Mouse (Mus musculus) fibroblast of lung, adult 2 months (primary cell): ENCODE results near the gene Pou5f1.

Source experiments
- DNase-seq: peaks from one replicate; pipeline ENCODE4 v3.0.0-alpha.2; 2011; ENCODE audit warnings: low read depth

The Pou5f1 gene

DNA sequence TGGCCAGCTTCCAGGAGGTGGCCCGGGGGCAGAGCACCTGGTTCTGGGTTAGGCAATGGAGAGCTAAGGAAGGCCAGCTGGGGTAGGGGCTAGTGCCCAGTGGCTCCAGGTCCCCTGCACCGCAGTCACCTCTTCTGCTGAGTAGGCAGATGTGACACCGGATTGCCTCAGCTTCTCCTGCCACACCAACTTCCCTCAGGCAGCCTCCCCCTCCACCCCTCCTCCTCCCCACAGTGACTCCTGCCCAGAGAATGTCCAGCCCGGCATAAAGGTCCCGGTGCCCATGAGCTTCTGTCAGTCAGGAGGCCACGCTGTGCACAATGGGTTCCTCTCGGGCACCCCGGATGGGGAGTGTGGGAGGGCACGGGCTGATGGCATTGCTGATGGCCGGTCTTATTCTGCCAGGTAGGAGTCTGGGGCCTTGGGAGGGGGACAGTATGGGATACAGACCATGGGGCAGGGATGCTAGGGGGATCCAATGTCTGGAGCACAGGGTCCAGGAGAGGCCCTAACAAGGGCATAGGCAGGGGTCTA is 46.1 kb downstream of the Pou5f1 start, which contains the start of gene Cdsn:
TSS of gene Cdsn (plus strand) at position 248 of the 534 bp plus-strand sequence.
- no peak for DNase-seq

DNA sequence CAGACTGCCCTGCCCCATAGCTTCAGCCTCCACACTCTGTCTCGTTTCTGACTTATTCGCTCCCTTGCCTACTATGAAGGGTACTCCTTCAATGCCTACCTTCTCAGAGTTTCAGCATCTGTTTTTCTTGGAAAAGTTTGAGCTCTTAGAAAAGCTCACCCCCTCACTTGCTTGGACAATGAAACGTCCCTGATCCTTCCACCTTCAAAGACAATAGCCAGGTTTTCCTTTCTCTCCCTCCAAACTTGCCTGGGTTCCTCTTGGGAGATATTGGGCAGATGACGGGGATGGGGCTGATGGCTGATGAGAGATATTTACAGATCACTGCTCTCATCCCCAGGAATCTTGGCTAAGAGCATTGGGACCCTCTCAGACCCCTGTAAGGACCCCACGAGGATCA is 48.5 kb downstream of the Pou5f1 start:
- no peak for DNase-seq

DNA sequence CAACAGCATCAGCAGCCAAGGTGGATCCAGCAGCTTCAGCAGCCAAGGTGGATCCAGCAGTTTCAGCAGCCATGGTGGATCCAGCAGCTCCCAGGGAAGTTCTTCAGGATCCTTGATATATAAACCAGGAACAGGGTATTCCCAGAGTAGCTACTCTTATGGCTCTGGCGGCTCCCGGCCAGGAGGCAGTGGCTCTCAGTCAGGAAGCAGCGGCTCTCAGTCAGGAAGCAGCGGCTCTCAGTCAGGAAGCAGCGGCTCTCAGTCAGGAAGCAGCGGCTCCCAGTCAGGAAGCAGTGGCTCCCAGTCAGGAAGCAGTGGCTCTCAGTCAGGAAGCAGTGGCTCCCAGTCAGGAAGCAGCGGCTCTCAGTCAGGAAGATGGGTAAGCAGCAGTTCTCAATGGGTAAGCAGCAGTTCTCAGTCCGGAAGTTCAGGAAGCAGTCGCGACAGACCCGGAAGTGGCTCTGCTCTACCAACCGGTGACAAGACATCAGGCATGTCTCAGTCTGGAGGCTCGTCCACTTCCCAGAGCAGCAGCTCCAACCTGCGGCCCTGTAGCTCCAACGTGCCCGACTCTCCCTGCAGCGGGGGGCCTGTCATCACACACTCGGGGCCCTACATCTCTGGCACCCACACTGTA is 49.1 kb downstream of the Pou5f1 start:
- no peak for DNase-seq

DNA sequence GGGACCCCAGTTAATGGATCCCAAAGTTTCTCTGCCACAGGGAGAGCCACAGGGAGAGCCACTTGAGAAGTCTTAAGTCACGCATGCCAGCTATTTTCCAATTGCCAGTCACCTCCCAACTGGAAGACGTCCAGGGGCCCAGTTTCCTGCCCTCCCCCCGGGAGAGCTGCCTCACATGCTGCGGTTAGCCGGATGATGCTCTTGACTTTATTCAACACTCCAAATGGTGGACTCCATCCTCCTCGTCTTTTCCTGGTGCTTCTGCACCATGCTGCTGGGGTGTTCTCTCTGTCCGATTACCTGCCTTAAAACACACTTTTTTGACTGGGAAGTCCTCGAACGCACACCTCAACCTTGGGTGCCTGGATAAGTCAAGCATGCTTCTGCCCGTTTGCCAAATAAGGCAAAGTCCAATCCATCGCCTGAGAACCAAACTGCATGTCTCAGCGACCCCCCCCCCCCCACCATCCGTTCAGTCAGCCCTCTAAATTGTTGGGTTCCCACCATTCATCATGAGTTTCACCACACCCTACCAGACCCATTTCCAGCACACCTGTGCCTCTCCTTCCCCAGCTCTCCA is 50.5 kb downstream of the Pou5f1 start:
- no peak for DNase-seq

DNA sequence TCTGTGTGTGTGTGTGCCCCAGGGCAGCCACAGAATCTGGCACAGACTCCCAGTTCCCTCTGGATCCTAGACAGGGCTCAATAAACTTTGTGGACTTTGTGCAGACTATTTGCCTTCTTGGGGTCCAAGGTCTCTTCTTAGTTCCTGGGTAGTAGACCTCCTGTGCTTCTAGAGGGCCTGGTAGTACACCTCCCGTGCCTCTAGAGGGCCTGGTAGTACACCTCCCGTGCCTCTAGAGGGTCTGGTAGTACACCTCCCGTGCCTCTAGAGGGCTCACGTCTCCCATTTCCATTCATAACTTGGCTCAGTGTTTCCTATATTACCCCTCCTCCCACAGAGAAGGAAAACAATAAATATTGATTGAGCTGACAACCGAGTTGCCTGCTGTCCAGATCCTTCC is 51.0 kb downstream of the Pou5f1 start:
- no peak for DNase-seq

DNA sequence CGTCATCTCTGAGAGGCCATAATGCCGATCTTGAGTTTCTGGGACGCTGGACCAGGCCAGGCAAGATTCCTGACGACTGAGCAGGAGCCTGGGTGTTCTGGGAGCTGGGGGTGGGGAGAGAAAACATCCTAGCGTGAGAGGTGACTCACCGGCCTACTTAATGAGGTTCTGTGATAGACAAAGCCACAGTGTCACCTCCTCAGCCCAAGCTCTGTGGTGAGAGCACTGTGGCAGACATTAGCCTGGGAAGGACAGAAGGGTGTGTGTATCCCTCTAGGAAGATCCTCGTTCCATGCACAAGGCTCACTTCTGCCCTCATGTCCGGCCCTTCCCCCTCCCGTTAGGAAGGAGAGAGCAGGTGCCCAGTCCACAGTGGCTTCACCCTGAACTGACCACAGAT is 51.5 kb downstream of the Pou5f1 start:
- no peak for DNase-seq

DNA sequence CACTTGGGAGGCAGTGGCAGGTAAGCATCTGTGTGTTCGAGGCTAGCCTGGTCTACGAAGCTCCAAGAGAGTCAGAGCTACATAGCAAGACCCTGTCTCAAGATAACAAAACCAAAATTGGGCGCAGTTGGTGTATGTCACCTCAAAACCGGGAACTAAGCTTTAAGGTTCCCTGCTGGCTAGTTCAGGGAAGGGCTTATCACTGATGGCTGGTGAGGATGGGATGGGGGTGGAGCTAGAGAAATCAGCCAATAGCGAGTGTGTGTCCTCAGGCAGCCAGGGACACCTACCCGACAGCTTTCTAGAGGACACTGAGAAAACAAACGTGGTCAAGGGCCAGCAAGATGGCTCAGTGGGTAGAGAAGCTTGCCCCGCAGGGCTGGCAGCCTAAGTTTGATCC is 52.4 kb downstream of the Pou5f1 start:
- DNase-seq, result no peak
